Mouse (Mus musculus): ENCODE results near the gene Trpc1.

DNA sequence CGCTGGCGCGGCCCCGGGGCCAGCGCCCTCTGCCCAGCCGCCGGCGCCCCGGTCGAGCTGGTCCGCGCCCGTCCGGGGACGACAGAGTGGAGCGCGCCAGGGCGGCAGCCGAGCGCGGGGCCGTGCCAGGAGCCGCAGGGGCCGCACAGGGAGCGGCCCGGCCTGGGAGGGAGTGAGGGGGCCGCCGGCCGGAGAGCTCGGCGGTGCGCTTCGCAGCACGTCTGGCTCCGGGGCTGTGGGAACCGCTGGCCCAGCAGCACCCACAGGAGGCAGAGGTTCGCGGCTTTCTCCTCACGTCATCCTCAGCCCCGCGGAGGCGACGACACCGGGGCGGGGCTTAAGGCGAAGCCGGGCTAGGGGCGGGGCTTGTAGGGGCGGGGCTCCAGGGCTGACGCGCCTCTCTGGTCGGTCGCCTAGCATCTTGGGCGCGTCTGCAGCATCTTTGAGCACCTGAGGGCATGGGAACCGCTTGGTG is at the start of gene Trpc1:
- TF ChIP-seq POLR2A (IDR thresholded peaks at IDR 0.05; ENCODE audit: control insufficient read depth, extremely low read depth, insufficient read depth, low read length, poor library complexity), result no peak
- TF ChIP-seq CTCF (IDR thresholded peaks at IDR 0.05; ENCODE audit: borderline replicate concordance, control insufficient read depth, extremely low read depth, insufficient read depth, low read length, poor library complexity), result no peak
